Mouse (Mus musculus): Measurements from ENCODE around the gene Sox5.

GRCm38 (mm10) chr6:144490896-144491295 lies 290.9 kb downstream of the Sox5 start:
- TF ChIP-seq CTCF (IDR thresholded peaks at IDR 0.05; ENCODE audit: low read depth) (no peak), EP300 (IDR thresholded peaks at IDR 0.05; ENCODE audit: low read depth) (no peak)

Data from liver, embryonic 14.5 days (tissue).